Mouse (Mus musculus): ENCODE results near the gene Pank1.

Gene Pank1

GRCm38 (mm10) chr19:34879624-34880023, 369 bp upstream of the Pank1 start:
- DNase-seq (ENCODE audit: low read depth), result no peak

DNA sequence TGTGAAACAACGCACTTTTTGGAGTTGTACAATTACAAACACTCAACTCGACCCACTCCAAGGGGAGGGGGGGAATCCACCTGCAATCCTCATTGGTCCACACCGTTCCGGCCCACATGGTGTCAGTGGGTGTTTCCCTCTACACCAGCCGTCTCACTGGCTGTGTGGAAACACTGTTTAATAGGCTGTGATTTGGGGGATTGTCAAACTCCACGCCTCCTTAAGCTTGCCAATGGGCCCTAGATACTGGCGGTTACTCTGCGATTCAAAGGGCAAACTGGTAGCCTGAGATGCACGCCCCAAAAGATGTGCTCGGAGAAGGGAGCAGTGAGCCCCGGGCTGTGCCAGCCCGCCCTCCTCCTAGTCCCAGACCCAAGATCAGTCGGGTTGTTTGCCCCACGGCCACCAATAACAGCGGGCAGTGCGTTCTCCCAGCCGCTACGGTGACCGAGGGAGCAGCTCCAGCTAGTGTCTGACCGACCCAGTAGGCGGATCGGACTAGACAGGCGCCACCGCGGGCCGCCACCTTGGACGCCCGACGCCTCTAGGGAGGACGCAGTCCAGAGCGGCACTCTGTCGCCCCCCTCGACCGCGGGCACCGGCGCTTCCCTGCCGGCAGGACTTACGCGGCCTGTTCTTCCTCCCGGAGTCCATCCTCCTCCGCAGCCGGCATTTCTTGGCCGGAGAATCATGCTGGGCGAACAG, 1.2 kb downstream of the Pank1 start:
- DNase-seq (ENCODE audit: low read depth), result peak; percentile 87

DNA sequence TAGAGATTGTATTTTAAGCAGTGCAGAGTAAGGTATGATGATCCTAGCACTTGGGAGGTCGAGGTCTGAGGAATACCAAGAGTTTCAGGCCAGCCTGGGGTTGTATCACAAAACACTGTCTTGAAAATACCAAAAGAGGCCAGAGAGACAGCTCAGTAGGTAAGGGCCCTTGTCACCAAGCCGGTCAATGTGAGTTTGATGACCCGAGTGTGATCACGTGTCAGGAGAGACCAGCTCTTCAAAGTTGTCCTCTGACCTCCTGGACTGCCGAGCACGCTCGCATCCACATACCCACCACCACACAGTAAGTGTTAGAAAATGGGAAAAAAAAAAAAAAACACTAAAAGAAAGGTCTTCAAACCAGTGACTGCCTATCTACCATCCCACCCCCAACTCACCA, 2.6 kb downstream of the Pank1 start:
- no peak for DNase-seq (ENCODE audit: low read depth)

DNA sequence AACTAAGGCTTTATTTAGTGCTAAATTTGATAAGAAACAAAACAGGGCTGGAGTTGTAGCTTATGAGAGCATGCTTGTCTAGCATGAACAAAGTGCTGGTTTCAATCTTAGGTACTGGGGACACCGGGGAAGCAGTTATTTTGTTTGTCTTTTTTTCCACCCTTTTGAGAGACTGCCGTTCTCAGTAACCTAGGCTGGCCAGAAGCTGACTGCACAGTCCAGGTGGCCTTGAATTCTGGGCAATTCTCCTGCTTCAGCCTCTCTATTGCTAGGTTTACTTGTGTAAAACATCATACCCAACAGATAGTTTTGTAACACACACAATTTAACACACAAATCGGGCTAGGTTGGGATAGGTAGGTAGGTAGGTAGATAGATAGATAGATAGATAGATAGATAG, 9.9 kb downstream of the Pank1 start:
- no peak for DNase-seq (ENCODE audit: low read depth)

- DNase-seq (ENCODE audit: low read depth), result no peak
These were observed 11.0 kb downstream of the Pank1 start for GRCm38 (mm10) chr19:34868093-34868741.

DNA sequence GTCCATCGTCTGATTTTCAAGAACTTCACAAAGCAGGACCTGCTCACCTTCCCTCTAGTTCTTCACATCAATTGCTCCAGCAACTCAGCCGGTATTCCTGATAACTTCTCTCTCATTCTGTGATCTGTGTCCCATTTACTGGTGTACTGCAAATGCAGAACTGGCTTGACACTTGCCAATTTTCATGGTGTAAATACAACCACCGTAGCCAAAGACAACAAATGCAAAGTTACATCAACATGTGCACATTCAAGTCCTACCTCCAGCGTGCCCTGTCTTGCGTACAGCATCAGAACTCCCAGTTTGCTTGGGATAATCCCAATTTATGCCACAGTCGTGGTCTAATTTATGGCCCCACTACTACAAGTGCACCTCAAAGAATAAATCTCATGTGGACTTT, 15.5 kb downstream of the Pank1 start:
- no peak for DNase-seq (ENCODE audit: low read depth)

- no peak for DNase-seq (ENCODE audit: low read depth)
These were observed 23.1 kb downstream of the Pank1 start for GRCm38 (mm10) chr19:34856021-34856651.

DNA sequence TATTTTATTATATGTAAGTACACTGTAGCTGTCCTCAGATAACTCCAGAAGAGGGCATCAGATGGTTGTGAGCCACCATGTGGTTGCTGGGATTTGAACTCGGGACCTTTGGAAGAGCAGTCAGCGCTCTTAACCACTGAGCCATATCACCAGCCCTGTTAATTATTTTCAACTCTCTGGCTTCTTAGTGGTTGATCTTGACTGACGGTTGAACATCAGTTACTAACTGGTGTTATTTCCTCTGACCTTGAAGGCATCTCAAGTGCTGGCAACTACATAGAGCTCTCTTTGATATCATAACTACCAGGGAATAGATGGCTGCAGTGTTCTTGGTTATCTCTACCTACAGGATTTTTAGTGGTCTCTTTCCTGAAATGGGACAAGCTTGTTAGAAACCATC, 28.1 kb downstream of the Pank1 start:
- no peak for DNase-seq (ENCODE audit: low read depth)

GRCm38 (mm10) chr19:34849426-34849825, 29.8 kb downstream of the Pank1 start:
- no peak for DNase-seq (ENCODE audit: low read depth)

GRCm38 (mm10) chr19:34848164-34848563, 31.1 kb downstream of the Pank1 start:
- DNase-seq (ENCODE audit: low read depth), result no peak

GRCm38 (mm10) chr19:34847103-34847502, 32.2 kb downstream of the Pank1 start:
- DNase-seq (ENCODE audit: low read depth), result no peak

DNA sequence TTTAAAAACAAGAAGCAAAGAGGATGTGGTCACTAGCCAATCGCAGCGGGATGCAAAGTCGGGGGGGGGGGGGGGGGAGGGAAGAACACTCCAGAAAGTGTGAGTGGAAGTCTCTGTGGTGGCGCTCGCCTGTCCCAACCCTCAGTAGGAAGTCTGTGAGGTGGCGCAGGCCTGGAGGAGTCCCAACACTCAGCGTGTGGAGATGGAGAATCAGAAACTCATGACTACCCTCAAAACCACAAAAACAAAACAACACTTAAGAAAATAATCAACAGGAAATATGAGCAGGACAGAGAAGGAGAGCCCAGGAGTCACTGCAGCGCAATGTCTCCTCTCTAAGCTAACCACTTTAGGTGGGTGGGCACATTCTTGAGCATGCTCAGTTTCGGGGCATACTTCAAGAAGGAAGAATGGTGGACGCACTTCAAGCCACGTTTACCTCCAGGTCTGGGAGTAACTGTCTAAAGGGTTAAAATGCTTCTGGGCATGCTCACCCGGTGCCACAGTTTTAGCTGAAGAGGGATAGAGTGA, 32.7 kb downstream of the Pank1 start:
- no peak for DNase-seq (ENCODE audit: low read depth)

DNA sequence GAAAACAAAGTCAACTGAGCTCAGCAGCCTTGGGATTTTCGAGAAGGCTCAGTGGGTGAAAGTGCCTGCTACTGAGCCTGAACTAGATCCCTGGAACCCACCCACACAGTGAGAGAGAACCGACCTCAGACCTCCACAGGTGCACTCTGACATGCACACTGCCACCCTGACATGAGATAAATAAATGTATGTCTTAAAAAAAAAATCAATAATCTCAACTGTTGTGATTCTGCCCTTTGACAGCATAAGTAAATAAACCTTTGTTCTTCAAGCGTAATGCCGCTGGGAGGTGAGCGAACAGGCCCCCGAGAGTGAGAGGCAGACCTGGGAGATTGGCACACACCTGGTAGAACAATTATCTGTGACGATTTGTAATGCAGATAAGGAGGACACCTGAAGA, 33.2 kb downstream of the Pank1 start:
- DNase-seq (ENCODE audit: low read depth), result no peak

DNA sequence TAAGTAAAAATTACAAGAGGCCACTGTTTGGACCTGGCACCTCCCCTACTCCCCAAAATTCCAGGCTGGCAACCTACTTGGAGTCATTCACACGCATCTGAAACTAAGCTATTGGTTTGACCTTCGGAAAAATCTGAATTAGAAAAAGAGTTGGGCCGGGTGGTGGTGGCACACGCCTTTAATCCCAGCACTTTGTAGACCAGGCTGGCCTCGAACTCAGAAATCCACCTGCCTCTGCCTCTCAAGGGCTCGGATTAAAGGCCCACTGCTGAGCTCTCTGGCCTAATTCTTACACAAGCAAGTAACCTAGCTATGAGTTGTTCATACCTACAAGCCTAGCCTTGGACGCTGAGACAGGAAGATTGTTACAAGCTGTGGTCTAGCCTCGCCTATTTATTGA, 33.9 kb downstream of the Pank1 start:
- DNase-seq (ENCODE audit: low read depth), result no peak

GRCm38 (mm10) chr19:34844760-34845159, 34.5 kb downstream of the Pank1 start:
- DNase-seq (ENCODE audit: low read depth), result no peak

DNA sequence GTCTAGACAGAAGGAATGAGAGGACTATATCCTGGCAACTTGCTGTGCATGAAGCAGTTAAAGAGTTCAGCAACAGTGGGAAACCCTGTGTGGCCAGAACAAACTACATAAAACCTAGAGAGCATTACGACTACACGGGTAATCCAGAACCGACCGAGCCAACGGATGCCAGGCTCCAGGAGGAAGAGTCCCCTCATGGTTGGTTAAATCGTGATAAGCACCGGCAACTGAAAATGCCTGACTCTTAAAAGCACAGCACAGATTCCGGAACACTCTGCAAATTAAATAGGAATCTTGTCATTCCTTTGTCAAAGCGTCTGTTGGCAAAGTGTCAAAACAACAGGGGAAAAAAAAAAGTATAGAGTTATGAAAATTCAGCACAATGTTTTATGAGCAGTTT, 35.2 kb downstream of the Pank1 start:
- no peak for DNase-seq (ENCODE audit: low read depth)

DNA sequence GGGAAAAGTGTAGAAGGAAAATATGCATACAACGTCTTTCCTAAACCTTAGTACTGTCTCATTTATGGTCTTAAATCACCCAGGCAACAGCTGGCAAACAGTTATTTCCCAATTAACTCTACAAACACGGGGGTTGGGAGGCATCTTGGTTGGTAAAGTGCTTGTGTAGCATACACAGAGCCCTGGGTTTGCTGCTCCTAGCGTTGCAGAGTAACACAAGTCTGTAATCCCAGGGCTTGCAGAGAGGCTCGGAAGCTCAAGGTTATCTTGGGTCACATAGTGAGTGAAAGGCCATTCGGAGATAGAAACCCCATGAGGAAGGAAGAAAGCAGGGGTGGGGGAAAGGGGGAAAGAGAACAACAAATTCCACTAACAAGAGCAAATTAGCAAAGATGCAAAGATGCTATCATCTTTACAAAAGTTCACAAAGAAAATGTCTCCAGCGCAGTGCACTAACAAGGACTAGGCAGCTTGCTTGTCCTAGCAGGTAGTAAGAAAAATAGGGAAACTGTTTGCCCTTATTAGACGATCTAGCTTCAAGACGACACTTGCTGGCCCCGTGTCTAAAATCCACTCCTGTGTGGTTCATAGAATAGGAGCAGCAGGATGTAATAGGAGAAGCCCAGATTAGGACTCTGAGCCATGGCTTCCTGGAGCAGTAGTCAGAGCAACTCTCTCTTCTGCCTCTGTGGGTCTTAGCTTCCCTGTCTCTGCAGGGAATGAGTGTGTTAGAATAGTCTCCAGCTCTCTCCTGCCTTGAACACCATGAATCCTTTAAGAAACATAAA, 37.3 kb downstream of the Pank1 start:
- no peak for DNase-seq (ENCODE audit: low read depth)

DNA sequence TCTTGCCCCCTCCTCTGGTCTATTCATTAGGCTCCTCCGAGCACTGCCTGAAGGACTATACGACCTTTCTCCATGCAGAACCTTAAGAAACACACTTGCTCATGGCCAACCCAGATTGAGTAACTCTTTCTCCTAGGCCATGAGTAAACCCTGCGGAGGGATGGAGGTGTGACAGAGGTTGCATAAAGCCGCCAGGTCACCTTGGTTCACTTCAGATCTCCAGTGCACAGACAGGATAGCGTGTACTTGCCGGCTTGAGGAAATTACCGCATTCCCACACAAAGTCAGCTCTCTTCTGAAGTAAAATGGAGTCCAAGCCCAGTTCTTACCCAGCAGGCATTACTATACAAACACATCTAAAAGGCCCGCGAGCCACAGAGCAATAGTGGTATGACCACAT, 40.6 kb downstream of the Pank1 start:
- DNase-seq (ENCODE audit: low read depth), result no peak

DNA sequence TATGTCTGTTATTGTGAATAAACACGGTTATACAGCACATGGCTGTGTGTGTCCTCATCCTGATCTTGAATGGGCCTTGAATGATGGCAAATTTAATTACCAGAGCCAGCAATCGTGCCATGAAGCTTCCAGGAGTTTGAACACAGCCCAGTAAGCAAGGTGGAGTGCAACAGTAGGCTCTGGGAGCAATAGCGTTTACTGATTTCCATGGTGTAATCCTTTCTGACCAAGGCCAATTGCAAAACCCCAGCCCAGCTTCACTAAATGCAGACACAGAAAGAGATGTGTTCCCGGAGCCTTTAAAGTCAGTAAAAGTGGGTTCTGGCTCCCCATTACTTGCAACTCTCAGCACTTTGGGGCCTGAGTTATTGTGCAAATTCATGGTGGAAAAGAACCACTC, 47.6 kb downstream of the Pank1 start:
- DNase-seq (ENCODE audit: low read depth), result no peak

GRCm38 (mm10) chr19:34827916-34828635, 51.2 kb downstream of the Pank1 start:
- DNase-seq (ENCODE audit: low read depth), result no peak

GRCm38 (mm10) chr19:34827444-34827843, 51.8 kb downstream of the Pank1 start:
- DNase-seq (ENCODE audit: low read depth), result no peak

All from c-Kit-positive CD71-negative TER-119-negative erythroid progenitor cells, embryonic 14.5 days (primary cell).